Mouse (Mus musculus) kidney, postnatal 36 days (tissue): ENCODE results near the gene Stab1.

Experiments
- DNase-seq, 2 experiments: peaks; one replicate each; pipeline ENCODE4 v3.0.0; 2021 to 2022; ENCODE audit warnings: mixed read lengths in 2 of 2

Stab1 gene

GRCm38 (mm10) chr14:31130236-31131220 is 37.9 kb downstream of the Stab1 start, which contains the start of gene Nt5dc2:
TSS of gene Nt5dc2 (plus strand) at chr14:31131053.
- peak; percentile 92 to 96 for DNase-seq

- DNase-seq = no peak
Observed at GRCm38 (mm10) chr14:31129326-31130235, 38.9 kb downstream of the Stab1 start.

DNA sequence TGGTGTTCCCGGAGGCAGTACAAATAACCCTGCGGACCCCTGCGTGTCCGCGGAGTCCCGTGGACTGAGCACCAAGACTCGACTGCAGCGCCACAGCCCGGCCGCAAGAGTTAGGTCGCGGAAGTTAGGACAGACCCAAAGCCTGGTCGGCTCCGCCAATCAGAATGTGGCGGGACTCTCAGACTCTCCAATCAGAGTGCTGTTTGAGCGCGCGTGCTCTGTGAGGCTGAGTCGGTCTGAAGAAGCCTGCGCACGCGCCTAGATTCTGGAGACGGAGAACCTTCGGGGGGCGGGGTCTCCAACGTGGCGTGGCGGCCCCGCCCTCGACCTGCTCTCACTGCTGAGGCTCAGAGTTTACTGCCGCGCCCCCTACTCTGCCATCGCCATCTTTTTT is 39.6 kb downstream of the Stab1 start, which contains the start of gene Smim4:
Gene Smim4 (minus strand): TSS at position 131 of the 394 bp plus-strand sequence.
- DNase-seq = peak; percentile 99

- DNase-seq = peak; percentile 76 to 77
Observed at GRCm38 (mm10) chr14:31128101-31128825, 40.2 kb downstream of the Stab1 start.

GRCm38 (mm10) chr14:31126826-31127225 is 41.6 kb downstream of the Stab1 start:
- DNase-seq = no peak

GRCm38 (mm10) chr14:31125106-31126075 is 43.0 kb downstream of the Stab1 start:
- no peak for DNase-seq

- no peak for DNase-seq
Observed at GRCm38 (mm10) chr14:31115522-31115921, 52.9 kb downstream of the Stab1 start.

GRCm38 (mm10) chr14:31114011-31114410 is 54.4 kb downstream of the Stab1 start:
- DNase-seq = no peak

- peak; percentile 25 to 56 for DNase-seq
Observed at GRCm38 (mm10) chr14:31112187-31112586, 56.3 kb downstream of the Stab1 start.

- no peak for DNase-seq
Observed at GRCm38 (mm10) chr14:31110613-31111012, 57.8 kb downstream of the Stab1 start.

GRCm38 (mm10) chr14:31105156-31105555 is 63.3 kb downstream of the Stab1 start:
- no peak for DNase-seq

- no peak for DNase-seq
Observed at GRCm38 (mm10) chr14:31089918-31090317, 78.5 kb downstream of the Stab1 start.
